Mouse (Mus musculus): ENCODE data around the gene Exog.

Gene Exog

DNA sequence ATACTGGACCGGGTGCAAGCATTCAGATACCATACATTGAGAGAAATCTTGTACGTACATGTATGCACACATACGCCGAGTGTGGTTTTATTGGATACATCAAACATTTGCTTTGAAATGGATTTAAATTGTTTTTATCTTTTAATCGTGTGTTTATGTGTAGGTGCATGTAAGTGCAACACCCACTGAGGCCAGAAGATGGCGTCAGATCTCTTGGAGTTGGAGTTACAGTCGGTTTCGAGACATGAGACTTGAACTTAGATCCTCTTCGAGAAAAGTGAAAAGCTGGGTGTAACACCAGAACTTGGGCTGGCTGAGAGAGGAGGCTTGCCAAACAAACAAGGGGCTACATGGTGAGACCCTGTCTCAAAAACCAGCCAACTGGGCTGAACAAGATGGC, 58.9 kb downstream of the Exog start:
- no peak for DNase-seq (ENCODE audit: extremely low spot score, low read depth, low spot score)

DNA sequence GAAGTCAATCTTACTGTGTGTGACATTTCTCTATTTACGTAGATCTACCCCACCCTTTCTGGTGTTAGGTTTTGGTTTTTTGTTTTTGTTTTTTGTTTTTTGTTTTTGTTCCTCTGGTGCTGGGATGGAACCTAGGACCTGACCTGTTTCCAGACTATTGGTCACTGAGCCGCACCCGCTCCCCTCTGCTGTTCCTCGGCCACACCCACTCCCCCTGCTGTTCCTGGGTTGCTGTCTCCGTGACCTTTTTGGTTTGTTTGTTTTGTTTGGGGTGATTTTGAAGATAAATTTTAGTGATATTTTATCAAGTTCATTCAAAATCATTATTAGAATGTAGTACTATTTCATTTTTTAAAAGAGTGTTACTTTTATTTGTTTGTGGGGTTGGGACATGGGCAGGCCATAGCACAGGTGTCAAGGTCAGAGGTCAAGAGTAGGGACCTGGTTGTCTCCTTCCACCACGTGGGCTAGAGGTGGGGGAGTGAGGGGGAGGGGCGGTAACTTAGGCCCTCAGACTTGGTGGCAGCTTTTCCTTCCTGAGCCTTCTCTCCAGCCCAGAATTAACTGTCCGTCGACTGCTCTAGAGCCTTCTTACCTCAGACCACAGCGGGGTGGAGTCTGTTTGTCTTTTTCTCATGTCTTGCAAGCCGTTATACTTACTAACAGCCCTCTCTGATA, 60.4 kb downstream of the Exog start:
- DNase-seq (ENCODE audit: extremely low spot score, low read depth, low spot score), result no peak

DNA sequence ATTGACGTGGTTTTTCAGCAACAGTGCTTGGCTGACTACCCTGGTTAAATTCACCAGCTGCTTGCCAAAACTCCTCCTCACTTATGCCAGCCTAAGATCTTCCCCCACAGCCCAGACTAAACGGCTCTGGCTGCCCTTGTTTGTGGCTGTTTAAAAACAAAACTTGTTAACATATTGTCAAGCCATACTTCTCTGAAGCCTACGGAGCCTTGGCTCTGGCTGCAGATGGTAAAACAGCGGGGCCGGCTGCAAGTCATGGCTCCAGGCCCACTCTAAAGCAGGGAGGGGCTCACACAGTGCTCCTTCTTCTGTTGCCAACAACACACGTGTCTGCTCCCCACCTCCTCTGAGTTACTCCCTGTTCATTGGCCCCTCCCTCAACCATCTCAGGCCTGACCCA, 66.2 kb downstream of the Exog start:
- DNase-seq (ENCODE audit: extremely low spot score, low read depth, low spot score), result no peak

DNA sequence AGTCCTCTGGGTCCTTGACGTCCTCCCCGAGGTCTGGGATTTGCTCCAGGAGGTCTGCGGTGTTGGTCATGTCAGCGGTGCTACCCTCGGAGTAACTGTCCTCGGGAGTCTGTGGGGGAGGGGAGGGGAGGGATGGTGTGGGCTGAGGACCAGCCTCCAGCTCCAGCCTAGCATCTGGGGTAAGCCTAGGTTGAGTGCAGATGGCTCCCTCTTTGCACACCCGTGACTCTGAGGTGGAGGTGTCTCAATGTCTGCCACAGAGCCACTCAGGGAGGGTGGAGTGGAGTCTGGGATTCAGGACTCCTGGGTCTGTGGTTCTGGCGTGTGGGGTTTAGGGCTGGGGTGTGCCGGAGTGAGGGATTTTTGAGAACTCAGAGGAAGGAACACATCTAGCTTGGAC, 68.2 kb downstream of the Exog start:
- DNase-seq (ENCODE audit: extremely low spot score, low read depth, low spot score), result no peak

DNA sequence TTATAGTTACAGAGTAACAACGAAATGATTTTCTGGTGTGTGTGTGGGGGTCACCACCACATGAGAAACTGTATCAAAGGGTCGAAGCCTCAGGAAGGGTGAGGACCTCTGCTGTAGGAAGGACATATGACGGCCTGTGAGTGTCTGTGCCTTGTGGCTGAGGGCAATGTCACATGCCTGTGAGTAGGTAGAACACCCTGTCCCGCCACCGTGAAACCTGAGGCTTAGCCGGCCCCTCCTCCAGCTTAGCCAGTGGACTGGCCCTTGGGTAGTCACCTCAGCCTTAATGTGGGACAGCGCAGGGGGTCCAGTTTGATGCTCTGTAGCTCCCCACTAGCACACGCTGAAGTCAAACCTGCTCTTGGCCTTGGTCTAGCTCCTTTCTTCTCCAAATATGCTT, 69.1 kb downstream of the Exog start:
- DNase-seq (ENCODE audit: extremely low spot score, low read depth, low spot score), result no peak

DNA sequence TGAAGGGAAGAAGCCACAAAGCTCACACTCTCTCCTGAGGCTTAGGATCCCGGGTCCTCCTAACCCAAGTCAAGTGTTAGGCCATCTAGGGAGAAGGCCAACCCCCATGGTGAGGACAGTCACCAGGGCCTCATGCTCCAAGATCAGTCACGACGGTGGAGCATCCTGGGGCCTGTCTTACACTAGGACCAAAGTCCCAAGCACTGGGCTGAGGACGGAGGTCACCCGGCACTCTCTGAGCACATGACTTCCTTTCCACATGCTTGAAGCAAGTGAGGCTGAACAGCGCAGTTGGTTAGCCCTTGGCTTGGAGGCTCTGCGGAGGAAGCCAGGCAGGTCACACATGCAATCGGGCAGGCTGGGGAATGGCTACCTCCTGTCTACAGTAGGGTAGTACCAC, 70.2 kb downstream of the Exog start:
- DNase-seq (ENCODE audit: extremely low spot score, low read depth, low spot score), result no peak

All from hindlimb bud, embryonic 11.5 days (tissue).